Mouse (Mus musculus) kidney, adult 2 months (tissue): ENCODE measurements around the gene Lrmda.

Source experiments
- CTCF ChIP-seq: fragments of 200-500 bp; conservative IDR thresholded peaks from 2 replicates; pipeline ENCODE4 v1.5.1; 2011; ENCODE audit warnings: low read depth, mild to moderate bottlenecking, control low read depth, low read length, moderate library complexity, mixed read lengths; ENCODE audit not compliant: insufficient read depth, insufficient read length
- POLR2A ChIP-seq: fragments of 200-500 bp; IDR thresholded peaks from one replicate; pipeline ENCODE4 v1.6.1; 2011; ENCODE audit warnings: low read depth, low read length, control low read depth

- no peak for TF ChIP-seq CTCF
- no peak for TF ChIP-seq POLR2A
Observed at GRCm38 (mm10) chr14:22710071-22710661, 690.7 kb downstream of the Lrmda start.
